Mouse (Mus musculus) 3134 (cell line): ENCODE results near the gene Il1rapl1.

Experiments used
- DNase-seq: peaks from one replicate; pipeline ENCODE4 v3.0.0-alpha.2; 2011; ENCODE audit warnings: low spot score; ENCODE audit not compliant: insufficient read length; ENCODE audit errors: extremely low read depth

Il1rapl1 gene

GRCm38 (mm10) chrX:88115609-88116073, at the start of gene Il1rapl1:
Il1rapl1 (minus strand) TSS chrX:88115645.
- DNase-seq, result no peak

DNA sequence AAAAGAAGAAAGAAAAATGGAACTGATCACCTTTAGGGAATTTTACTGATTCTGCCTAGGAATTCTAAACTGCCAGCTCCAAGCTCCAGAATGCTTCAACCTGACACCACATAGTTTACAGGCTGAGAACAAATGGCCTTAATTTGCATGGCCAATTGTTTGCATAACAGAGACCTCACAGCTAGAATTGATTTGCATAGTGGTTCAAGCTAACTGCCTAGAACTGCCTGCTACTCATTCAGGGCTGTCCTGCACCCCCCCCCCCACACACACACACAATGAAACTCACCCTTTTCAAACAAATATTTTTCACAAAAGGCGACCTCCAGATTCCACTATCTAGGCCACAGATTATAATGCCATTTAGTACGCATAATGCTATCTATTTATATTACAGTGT, 42.6 kb upstream of the Il1rapl1 start:
- no peak for DNase-seq

GRCm38 (mm10) chrX:88125612-88126011, 10.2 kb upstream of the Il1rapl1 start:
- DNase-seq, result peak; percentile 49

GRCm38 (mm10) chrX:88120070-88120469, 4.6 kb upstream of the Il1rapl1 start:
- DNase-seq, result no peak

DNA sequence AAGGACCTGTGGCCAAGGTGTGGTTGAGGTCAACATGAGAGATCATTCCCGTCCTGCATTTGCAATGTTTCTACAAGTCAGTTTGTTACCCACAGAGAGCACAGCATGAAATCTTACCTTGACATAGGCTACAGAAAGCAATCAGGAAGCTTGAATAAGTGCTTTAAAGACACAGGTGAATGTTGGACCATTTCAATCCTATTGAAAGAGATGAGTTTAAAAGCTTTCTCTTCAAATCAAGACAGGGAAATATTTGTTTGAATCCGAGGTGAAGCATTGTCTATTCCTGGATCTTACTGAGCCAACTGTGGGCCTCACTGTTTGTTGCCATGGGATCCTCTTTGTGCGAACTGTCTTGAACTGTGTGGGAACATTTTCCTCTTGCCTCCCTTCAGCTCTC, 2.4 kb upstream of the Il1rapl1 start:
- DNase-seq, result no peak

DNA sequence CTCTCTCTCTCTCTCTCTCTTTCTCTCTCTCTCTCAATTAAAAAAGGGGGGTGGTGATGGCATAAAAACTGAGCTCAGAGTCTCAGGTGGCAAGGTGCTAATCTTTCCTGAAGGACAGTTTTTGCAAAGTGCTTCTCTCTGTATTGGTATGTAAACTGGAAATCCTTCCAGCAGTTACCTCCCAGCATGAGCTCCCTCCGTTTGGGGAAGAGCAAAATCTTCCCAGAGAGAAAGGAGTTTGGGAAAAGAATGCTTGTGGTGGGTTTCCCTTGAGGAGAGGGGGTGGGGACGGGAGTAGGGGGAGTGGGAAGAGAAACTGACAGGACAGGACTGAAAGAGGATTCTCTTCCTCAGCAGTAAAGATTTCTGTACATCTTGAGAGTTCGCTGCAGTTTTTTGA, 881 bp upstream of the Il1rapl1 start:
- no peak for DNase-seq

DNA sequence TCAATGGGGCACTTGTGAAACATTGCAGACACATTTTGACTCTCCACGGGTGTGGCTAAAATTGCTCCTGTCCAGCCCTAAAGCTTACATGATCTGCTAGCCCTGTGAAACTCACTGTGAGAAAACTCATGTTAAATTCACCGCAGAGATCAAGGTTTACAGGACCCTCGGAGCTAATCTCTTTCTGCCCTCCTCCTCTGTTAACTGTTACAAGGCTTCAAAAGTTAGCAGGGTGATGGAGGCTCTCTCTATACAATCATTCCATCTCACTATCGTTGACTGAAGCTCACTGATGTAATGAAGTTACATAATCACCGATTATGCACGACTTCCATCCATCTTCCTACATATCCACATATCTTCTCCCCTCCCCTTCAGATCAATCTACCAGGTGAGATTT, 1.9 kb downstream of the Il1rapl1 start:
- DNase-seq, result no peak

DNA sequence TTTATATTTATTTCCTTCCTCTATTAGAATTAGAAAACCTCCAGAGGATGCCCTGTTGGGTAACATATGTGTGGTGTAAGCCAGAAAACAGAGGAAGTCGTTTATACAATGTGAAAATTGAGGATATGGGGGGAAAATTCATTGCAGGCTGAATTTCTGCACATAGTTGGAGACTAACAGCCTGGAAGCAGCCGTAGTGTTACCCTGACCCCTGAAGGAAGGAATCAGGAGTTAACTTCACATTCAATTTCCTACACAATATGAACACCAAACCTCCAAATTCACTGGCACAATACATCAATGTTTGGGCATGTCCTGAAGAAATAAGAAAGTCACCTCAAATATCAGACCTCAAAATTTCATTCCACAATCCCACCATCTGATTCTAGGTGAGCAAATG, 3.2 kb downstream of the Il1rapl1 start:
- DNase-seq, result no peak

DNA sequence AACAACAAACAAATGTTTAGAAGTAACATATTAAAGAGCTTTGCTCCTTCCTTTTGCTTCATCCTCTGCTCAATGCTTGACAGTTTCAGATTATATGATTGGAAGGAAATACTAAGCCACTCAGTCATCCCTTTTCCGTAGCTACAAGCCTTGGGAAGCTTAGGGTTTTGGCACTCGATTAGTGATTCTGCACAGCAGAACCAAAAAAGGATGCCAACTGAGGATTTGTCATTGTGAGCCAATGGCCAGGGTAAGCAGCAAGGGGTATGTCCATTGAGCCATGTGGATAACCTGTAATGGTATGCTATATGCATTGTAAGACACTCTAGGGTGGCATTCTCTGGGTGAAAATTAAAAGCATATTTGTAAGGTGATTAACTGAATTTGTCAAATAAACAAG, 5.7 kb downstream of the Il1rapl1 start:
- no peak for DNase-seq

DNA sequence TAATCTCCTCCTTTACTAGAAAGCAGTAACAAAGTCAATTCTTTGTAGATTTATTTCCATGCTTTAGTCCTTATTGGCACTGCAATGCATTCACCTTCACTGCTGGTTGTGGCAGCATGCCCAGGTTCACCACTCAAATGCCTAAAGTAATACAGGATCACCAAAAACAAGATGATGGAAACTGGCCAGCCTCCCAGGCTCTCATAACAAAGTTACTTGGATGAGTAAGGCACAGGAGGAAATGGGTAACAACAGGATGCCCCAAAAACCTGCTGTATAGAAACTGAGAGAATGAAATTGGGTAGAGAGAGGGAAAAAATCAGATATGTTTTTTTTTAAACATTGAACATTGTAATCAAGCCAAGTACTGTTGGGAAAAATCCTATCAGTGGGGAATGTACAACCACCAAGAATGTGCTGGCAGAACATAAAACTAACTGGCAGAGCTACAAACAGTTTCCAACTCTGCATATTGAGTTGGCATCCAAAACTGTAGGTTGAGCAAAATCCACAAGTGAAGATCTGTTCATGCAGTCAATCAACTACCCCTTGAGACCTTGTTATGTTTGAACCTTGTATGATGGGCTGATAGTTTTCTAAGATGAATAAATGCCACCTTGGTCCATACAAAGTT, 21.4 kb downstream of the Il1rapl1 start:
- peak; percentile 0 for DNase-seq

GRCm38 (mm10) chrX:88089873-88090272, 25.6 kb downstream of the Il1rapl1 start:
- DNase-seq, result no peak

- no peak for DNase-seq
Measured at GRCm38 (mm10) chrX:88072741-88073419, 42.6 kb downstream of the Il1rapl1 start.

- DNase-seq, result no peak
Measured at GRCm38 (mm10) chrX:88070368-88070767, 45.1 kb downstream of the Il1rapl1 start.

DNA sequence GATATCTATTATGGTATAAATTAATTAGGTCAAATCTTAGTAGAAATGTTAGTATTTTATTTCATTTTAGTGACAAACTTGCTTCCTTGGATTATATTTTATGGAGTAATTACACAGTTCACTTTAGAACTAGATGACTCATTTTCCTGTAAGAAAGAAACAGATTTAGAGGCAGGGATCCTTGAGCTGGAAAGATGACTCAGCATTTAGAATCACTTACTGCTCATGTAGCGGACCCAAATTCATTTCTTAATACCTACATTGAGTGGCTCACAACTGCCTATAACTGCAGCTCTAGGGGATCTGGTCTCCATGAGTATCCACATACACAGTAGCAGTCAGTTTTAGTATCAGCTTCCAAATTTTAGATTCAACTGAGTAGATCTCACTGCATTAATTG, 71.9 kb downstream of the Il1rapl1 start:
- peak; percentile 1 for DNase-seq

DNA sequence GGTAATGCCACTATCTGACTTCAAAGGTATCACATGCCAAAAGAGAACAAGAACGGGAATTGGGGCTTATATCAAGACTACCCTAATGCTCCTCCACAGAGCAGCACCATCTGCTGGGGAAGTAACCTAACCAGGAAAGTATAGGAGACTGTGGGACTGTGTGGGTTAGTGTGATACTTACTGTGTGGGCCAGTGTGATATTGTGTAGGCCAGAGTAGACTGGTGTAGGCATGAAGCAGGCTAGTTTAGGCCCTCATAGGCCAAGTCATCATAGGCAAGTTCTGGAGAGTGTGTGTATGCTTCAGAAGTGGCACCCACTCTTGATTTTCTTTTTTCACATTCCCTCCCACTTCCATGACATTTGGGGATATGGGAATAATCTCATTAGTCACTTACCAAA, 76.5 kb downstream of the Il1rapl1 start:
- no peak for DNase-seq

- DNase-seq, result no peak
Measured at GRCm38 (mm10) chrX:87897172-87897571, 218.3 kb downstream of the Il1rapl1 start.

DNA sequence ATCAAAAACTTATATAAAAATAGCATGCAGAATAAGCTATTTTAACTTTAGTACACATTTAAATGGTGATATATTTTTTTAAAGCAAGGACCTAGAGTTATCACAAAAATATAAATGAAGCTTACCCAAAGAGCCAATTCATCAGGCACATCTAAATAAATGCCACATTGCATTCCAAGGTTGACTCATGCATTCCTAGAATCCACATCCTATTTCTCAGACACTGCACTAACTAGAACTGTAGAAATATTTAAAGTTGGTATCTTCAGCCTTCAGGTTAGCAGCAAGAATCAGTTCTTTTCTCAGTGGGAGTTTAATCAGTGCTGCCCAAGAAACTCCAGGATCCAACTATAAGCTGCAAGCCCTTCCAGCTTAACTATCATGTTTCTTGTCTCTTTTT, 223.5 kb downstream of the Il1rapl1 start:
- peak; percentile 9 for DNase-seq

DNA sequence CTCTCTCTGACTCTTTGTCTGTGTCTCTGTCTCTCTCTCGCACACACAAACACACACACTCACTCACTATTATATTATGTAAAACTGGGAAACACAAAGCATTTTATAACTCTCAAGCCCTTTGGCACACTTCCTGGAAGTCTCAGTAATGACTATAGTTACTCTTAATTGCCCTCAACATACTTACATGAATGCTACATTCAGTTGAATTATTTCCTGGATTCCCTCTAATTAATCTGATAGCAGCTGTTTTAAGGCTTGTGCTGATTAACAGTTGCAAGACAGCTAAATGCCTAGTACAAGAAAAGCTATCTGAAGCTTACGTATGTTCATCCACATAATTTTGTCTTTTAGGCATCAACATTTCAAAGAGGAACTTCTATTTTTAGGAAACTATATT, 261.3 kb downstream of the Il1rapl1 start:
- DNase-seq, result no peak

GRCm38 (mm10) chrX:87813884-87814283, 301.6 kb downstream of the Il1rapl1 start:
- no peak for DNase-seq

GRCm38 (mm10) chrX:87807717-87808116, 307.7 kb downstream of the Il1rapl1 start:
- no peak for DNase-seq

DNA sequence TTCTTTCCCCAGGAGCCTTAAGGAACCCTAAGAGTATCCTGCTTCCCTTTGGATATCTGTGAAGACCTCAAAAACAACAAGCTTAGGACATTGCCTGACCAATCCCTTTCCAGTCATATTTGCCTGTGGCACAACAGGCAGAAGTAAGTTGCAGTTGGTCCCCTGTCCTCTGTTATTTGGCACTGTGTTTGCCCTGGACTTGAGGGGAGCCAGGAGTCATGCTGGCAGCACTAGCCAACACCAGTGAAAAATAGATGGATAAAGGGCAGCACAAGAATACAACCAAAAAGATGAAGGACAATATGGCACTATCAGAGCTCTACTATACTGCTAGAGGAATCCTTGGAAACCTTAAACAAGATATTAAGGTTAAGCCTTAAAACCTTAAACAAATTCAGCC, 322.4 kb downstream of the Il1rapl1 start:
- DNase-seq, result no peak

- no peak for DNase-seq
Measured at GRCm38 (mm10) chrX:87710589-87710988, 404.9 kb downstream of the Il1rapl1 start.
